Mouse (Mus musculus) kidney, adult 2 months (tissue): ENCODE measurements around the gene Ercc1.

ENCODE experiments used
- CTCF ChIP-seq: fragments of 200-500 bp; conservative IDR thresholded peaks from 2 replicates; pipeline ENCODE4 v1.5.1; 2011; ENCODE audit warnings: low read depth, mild to moderate bottlenecking, control low read depth, low read length, moderate library complexity, mixed read lengths; ENCODE audit not compliant: insufficient read depth, insufficient read length
- POLR2A ChIP-seq: fragments of 200-500 bp; IDR thresholded peaks from one replicate; pipeline ENCODE4 v1.6.1; 2011; ENCODE audit warnings: low read depth, low read length, control low read depth

- no peak for TF ChIP-seq POLR2A
- TF ChIP-seq CTCF: no peak
Observed at GRCm38 (mm10) chr7:19321464-19321863, 23.1 kb upstream of the Ercc1 start.
